Mouse (Mus musculus) limb, embryonic 10.5 days (tissue): ENCODE data around the gene Shbg. TPM values are rescaled to one million over a fixed set of nuclear protein-coding genes. Genes with fewer than 3 reads are reported as not detected.

Source experiments
- DNase-seq: peaks from one replicate; pipeline ENCODE4 v3.0.0-alpha.2; 2017; ENCODE audit warnings: low spot score
- H3K27ac ChIP-seq: fragments of 300-500 bp; sonication (generic); 2 replicates; pipeline ENCODE4 v1.5.1; 2016; ENCODE audit warnings: mild to moderate bottlenecking
- H3K27me3 ChIP-seq: fragments of 300-500 bp; sonication (generic); 2 replicates; pipeline ENCODE4 v1.6.1; 2016; ENCODE audit warnings: low read depth, mild to moderate bottlenecking; ENCODE audit not compliant: poor library complexity, severe bottlenecking
- H3K36me3 ChIP-seq: fragments of 300-500 bp; sonication (generic); 2 replicates; pipeline ENCODE4 v1.6.1; 2016; ENCODE audit warnings: mild to moderate bottlenecking, moderate library complexity
- H3K4me1 ChIP-seq: fragments of 300-500 bp; sonication (generic); 2 replicates; pipeline ENCODE4 v1.6.1; 2016
- H3K4me3 ChIP-seq: fragments of 300-500 bp; sonication (generic); 2 replicates; pipeline ENCODE4 v1.5.1; 2016; ENCODE audit warnings: mild to moderate bottlenecking, moderate library complexity
- H3K9me3 ChIP-seq: fragments of 300-500 bp; sonication (generic); replicated peaks from 2 replicates; pipeline ENCODE4 v1.6.1; 2016; ENCODE audit warnings: mild to moderate bottlenecking
- WGBS: fragments of 180-500 bp; shearing (Covaris S2); methylation state at CpG from one replicate; pipeline ENCODE4 v1.1.7; 2016; 5-methylcytosine and 5-hydroxymethylcytosine counted together
- microRNA counts: library from miRNA; unstranded; fragments of <30 nt; microRNA quantifications from one replicate; lab custom pipeline; 2017
- microRNA-seq: library from miRNA; unstranded; fragments of <30 nt; microRNA quantifications from one replicate; pipeline ENCODE4, GENCODE M21; 2017
- polyA plus RNA-seq: library from polyadenylated mRNA; unstranded; fragments of >200 nt; fragmentation: Nextera tagmentation; extraction: Ambion mirVana; gene quantifications from 2 replicates; pipeline ENCODE4 v1.2.1, GENCODE M21; 2016

Shbg gene
- polyA plus RNA-seq, 1 experiment from 2014 or later = not detected

DNA sequence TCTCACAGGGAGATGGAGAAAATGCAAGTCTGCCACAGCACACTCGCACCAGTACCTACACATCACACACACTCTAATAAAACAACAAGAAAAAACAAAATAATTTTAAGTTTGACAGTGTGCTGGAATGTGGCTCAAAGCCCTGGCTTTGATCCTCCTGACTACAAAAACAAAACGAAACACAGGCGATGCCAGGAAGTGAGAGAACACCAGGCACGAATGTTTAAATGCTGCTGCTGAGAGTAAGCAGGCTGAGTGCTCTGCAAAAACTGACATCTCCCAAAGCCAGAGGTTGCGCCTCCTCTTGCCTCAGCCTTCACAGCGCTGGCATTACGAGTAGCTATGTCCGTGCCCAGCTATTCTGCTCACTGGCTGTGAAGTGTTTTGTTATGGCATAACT, 52.6 kb downstream of the Shbg start:
- peaks cover 60% of the 10 kb centered on the region for H3K4me1 ChIP-seq
- no peak for DNase-seq
- H3K27ac ChIP-seq = peak overlapping the region; percentile 97
- 55% methylated on average over 8 of the region's 8 CpGs for WGBS
- H3K9me3 ChIP-seq = no peaks in the 10 kb centered on the region
- H3K36me3 ChIP-seq = peaks cover 82% of the 10 kb centered on the region
- no peaks in the 10 kb centered on the region for H3K27me3 ChIP-seq
- H3K4me3 ChIP-seq = no peak overlapping the region

MicroRNA genes within 50 kb of the gene (microRNA counts, 519-probe panel; counts per million panel counts)
- microRNA mmu-miR-1934 (lab: Ali Mortazavi, UCI) (684 counts per million, percentile 72 among the panel's probes with 10 or more counts), microRNA mmu-miR-467f (lab: Ali Mortazavi, UCI) (684 counts per million, percentile 72 among the panel's probes with 10 or more counts)

Small RNA genes within 50 kb of the gene (microRNA-seq; reads per million reads assigned to microRNA genes)
- gene Mir1934 = 5.9 reads per million, percentile 10 among the genes with 10 or more reads in this experiment
- gene Mir467f = not detected

Other genes with a start within 250 kb of the Shbg start
- gene Chd3, start 248.5 kb downstream of the Shbg start, polyA plus RNA-seq = 35.1 and 70.5 TPM in 2 replicates
- gene Naa38, start 222.4 kb downstream of the Shbg start, polyA plus RNA-seq = 140 and 151 TPM in 2 replicates
- 45.2 and 51.6 TPM in 2 replicates for gene Cyb5d1, start 222.3 kb downstream of the Shbg start, polyA plus RNA-seq
- 23.0 and 24.7 TPM in 2 replicates for gene Tmem88, start 219.7 kb downstream of the Shbg start, polyA plus RNA-seq
- gene Kdm6b, start 204.2 kb downstream of the Shbg start, polyA plus RNA-seq = 36.6 and 40.8 TPM in 2 replicates
- 1.0 and 1.3 TPM in 2 replicates for gene Dnah2, start 68.8 kb downstream of the Shbg start, polyA plus RNA-seq
- 44.2 and 55.2 TPM in 2 replicates for gene Efnb3, start 57.7 kb downstream of the Shbg start, polyA plus RNA-seq
- 52.3 and 52.8 TPM in 2 replicates for gene Wrap53, start 37.6 kb downstream of the Shbg start, polyA plus RNA-seq
- 243 and 267 TPM in 2 replicates for gene Trp53, start 37.5 kb downstream of the Shbg start, polyA plus RNA-seq
- 1.5 TPM in 2 replicates for gene Atp1b2, start 12.0 kb downstream of the Shbg start, polyA plus RNA-seq
- gene Sat2, start 4.1 kb upstream of the Shbg start, polyA plus RNA-seq = 9.1 and 13.7 TPM in 2 replicates
- 45.4 and 48.1 TPM in 2 replicates for gene Fxr2, start 15.1 kb upstream of the Shbg start, polyA plus RNA-seq
- 0.16 TPM in 1 of 2 replicates, not detected in the other for gene Sox15, start 37.4 kb upstream of the Shbg start, polyA plus RNA-seq
- 66.8 and 74.2 TPM in 2 replicates for gene Mpdu1, start 44.7 kb upstream of the Shbg start, polyA plus RNA-seq
- 3.5 and 3.6 TPM in 2 replicates for gene Cd68, start 48.2 kb upstream of the Shbg start, polyA plus RNA-seq
- 678 and 791 TPM in 2 replicates for gene Eif4a1, start 54.5 kb upstream of the Shbg start, polyA plus RNA-seq
- gene Senp3, start 64.2 kb upstream of the Shbg start, polyA plus RNA-seq = 149 and 151 TPM in 2 replicates
- gene Tnfsf13, start 67.9 kb upstream of the Shbg start, polyA plus RNA-seq = 0.20 and 0.45 TPM in 2 replicates
- 3.0 and 4.2 TPM in 2 replicates for gene Tnfsf12, start 77.9 kb upstream of the Shbg start, polyA plus RNA-seq
- 0.53 and 0.73 TPM in 2 replicates for gene Tnfsfm13, start 78.2 kb upstream of the Shbg start, polyA plus RNA-seq
- gene Polr2a, start 140.7 kb upstream of the Shbg start, polyA plus RNA-seq = 41.8 and 47.0 TPM in 2 replicates
- 0.09 and 0.10 TPM in 2 replicates for gene Slc35g3, start 144.1 kb upstream of the Shbg start, polyA plus RNA-seq
- 0.25 and 0.59 TPM in 2 replicates for gene Zbtb4, start 148.0 kb upstream of the Shbg start, polyA plus RNA-seq
- gene Chrnb1, start 178.0 kb upstream of the Shbg start, polyA plus RNA-seq = 0.87 and 2.5 TPM in 2 replicates
- 0.40 and 0.55 TPM in 2 replicates for gene Fgf11, start 184.0 kb upstream of the Shbg start, polyA plus RNA-seq
- gene Tmem102, start 187.7 kb upstream of the Shbg start, polyA plus RNA-seq = 1.4 and 1.5 TPM in 2 replicates
- gene Gm39566, start 197.4 kb upstream of the Shbg start, polyA plus RNA-seq = not detected in 2 replicates
- gene Spem2, start 200.6 kb upstream of the Shbg start, polyA plus RNA-seq = not detected in 2 replicates
- gene Spem1, start 204.3 kb upstream of the Shbg start, polyA plus RNA-seq = not detected in 2 replicates
- gene Nlgn2, start 219.9 kb upstream of the Shbg start, polyA plus RNA-seq = 2.2 and 3.5 TPM in 2 replicates
- gene Tmem256, start 220.6 kb upstream of the Shbg start, polyA plus RNA-seq = 269 and 280 TPM in 2 replicates
- 96.7 and 117 TPM in 2 replicates for gene Plscr3, start 228.5 kb upstream of the Shbg start, polyA plus RNA-seq
- gene Tnk1, start 240.8 kb upstream of the Shbg start, polyA plus RNA-seq = 1.1 TPM in 2 replicates